Mouse (Mus musculus) WW6 (cell line): Measurements from ENCODE around the gene Cd8b1.

Experiments used
- DNase-seq: peaks from one replicate; pipeline ENCODE4 v3.0.0-alpha.2; 2013; ENCODE audit warnings: low read depth, low spot score

Cd8b1 gene

DNA sequence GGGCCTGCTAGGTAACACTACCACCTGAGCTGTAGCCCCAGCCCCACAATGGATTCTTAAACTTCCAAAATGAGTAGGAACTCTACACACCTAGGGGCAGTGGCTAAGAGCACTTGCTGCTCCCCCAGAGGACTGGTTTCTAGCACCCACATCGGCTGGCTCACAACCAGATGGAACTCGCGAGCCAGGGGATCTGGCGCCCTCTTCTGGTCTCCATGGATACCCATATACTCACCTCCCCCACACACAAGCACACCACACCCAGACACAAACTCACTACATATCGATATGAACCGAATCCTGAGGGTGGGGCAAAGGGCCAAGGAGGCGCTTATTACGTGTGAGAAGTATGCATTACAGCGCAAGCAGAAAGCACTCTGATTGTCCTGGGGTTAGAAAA lies 25.4 kb downstream of the Cd8b1 start:
- peak; percentile 7 for DNase-seq

DNA sequence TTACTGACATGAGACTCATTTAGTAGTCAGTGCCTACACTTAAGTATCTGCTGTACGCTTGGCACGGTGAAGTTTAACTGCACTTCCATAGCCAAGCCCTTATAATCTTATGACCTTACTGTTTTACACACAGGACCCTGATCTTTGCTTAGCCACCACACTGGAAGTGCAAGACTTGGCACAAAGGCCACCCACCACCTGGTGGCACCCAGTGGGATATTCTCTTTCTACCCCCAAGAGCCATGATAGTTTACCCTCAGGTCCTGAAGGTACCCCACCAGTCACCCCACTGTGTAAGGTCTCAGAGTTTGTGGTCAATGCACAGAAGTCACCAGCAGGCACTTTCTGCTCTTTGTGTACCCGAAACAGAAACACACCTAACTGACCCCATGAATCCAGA lies 28.6 kb downstream of the Cd8b1 start:
- no peak for DNase-seq

DNA sequence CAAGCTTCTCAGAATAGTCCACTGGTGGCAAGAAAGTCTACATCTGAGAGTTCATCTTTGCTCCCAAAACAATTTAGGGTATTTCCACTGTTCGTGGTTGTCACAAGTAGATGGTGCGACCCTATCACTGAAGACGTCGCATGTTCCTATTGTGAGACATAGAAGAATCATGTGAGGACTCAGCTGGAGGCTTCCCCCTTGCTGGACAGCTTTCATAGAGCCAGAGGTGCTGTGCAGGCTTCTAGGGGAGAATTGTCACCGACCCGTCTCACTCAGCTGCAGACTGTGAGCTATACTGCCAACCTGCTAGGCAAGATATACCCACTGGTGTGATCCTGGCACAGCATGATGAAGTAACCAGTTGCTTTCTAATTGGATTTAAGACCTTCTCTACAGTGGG lies 29.6 kb downstream of the Cd8b1 start:
- no peak for DNase-seq

DNA sequence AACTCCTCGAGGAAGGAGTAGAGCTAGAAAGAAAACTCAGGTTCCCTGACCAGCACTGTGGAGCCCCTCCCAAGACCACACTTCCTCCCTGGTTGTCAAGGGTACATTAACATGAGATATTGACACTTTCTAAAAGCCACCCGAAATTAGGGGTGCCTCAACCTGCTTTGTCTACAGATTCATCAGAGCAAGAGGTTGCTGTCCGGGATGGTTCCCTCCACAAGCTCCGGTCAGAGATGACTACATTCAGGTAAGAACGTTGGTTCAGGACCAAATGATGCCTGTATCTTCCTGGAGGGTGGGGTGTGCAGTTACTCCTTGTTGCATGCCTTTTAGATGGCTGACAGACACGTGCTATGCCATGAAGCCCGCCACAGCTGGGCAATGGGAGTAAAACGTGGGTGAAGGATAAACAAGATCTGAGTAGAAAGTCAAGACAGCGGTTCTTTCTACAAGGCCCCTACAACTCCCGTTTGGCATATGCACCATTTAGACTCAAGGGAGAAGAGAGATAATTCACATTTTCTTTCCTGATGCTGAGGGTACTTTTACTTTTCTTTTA lies 30.4 kb downstream of the Cd8b1 start:
- DNase-seq: no peak

- DNase-seq: no peak
Measured at GRCm38 (mm10) chr6:71353722-71354121, 31.1 kb downstream of the Cd8b1 start.

- DNase-seq: no peak
Measured at GRCm38 (mm10) chr6:71357493-71357892, 34.9 kb downstream of the Cd8b1 start.

DNA sequence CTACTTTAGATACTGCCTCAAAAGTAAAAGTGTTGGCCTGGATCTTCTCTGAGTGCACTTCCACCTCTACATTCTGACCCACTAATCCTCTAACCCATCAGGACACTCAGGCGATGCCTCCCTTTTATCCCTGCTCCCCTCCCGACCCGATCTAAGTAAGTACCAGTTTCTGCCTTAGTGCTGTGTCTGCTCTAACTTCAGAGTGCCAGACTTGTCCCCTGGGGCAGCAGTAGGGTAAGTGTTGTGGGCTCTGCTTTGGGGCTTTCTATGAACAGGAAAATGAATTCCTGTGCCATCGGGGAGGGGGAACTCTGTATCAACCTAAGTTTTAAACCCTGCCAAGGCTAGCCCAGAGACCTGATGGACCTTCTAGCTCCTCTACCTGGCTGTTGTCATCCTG lies 37.6 kb downstream of the Cd8b1 start:
- DNase-seq: no peak

- DNase-seq: no peak
Measured at GRCm38 (mm10) chr6:71360751-71361150, 38.2 kb downstream of the Cd8b1 start.

GRCm38 (mm10) chr6:71361156-71361670 lies 38.6 kb downstream of the Cd8b1 start:
- DNase-seq: no peak

DNA sequence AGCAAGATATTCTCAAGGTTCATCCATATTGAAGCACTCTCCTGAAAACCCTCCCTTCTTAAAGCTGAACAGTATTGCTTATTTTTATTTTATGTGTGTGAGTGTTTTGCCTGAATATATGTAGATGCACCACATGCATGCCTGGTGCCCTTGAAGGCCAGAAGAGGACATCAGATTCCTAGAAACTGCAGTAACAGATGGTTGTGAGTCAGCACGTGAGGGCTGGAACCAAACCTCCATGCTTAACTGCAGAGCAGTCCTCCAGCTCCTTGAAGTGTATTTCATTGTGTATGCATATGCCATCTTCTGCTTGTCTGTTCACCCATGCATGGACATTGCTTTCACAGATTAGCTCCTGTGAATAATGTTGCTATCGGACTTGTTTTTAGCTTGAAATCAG lies 41.4 kb downstream of the Cd8b1 start:
- no peak for DNase-seq

DNA sequence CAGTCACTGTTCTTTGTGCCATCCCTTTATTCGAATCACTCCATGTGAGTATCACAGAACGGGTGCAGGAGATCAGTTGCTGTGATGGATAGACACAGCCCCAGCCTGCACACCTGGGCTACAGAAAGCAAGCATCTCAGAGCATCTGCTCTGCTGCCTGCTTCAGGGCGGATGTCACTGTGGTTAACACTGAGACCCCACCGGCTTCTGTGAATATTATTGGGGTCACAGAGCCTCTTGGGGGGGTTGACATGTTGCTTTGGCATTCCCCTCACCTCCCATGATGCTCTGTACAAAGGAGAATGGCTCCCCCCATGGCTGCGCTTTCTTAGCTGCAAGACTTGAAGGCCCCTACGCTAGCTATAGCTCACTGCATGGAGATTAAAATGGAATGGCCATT lies 46.8 kb downstream of the Cd8b1 start:
- no peak for DNase-seq

- DNase-seq: no peak
Measured at GRCm38 (mm10) chr6:71371085-71371605, 48.6 kb downstream of the Cd8b1 start.

DNA sequence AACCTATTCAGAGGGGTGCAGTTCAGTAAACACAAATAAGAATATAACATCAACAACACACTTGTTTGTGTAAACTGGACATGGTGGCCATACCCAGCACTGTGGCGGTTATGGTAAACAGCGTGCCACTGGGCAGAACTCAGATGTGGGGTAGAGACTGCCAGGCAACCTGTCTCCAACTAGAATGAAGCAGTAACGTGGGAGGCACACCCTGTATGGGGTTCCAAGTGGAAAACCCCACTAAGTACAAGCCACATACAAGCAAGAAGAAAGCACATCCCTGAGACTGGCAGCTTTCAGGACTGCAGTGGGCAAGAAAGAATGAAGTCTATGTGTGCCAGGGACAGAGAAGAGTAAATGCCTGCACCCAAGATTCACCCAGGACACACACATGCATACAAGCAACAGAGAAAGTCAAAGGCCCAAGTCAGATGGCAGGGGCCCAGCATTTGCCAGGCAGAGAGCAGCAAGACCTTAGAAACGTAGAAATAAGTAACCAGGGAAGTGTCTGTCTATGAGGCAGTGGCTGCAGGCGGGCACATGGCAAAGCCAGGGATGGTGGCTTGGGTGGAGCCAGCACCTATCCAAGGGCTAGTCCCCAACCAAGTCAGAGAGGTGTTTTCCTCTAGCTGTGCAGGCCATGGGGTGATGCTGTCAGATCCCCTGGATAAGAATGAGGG lies 49.6 kb downstream of the Cd8b1 start:
- DNase-seq: no peak

- no peak for DNase-seq
Measured at GRCm38 (mm10) chr6:71373249-71373775, 50.7 kb downstream of the Cd8b1 start, which contains the start of gene Cd8a. Cd8a (plus strand) TSS chr6:71373427.

- DNase-seq: no peak
Measured at GRCm38 (mm10) chr6:71374311-71374829, 51.8 kb downstream of the Cd8b1 start.

DNA sequence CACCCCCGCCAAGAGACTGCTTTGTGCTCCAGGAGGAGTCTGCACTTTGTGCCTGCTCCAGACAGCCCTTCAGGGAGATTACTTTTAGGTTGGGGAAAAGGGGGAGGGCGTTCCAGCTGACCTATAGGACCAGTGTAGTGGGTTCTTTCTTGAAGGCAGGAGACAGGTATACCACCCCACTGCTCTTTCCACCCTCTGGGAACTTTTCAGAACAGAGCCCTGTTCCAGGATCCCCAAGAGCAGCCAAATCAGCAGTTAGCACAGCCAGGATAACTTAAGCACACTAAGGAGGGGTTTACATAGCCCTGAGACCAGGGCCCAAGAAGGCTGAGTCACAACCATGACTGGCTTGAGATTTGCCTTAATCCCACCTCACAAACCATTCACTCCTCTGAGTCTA lies 52.3 kb downstream of the Cd8b1 start:
- DNase-seq: no peak

DNA sequence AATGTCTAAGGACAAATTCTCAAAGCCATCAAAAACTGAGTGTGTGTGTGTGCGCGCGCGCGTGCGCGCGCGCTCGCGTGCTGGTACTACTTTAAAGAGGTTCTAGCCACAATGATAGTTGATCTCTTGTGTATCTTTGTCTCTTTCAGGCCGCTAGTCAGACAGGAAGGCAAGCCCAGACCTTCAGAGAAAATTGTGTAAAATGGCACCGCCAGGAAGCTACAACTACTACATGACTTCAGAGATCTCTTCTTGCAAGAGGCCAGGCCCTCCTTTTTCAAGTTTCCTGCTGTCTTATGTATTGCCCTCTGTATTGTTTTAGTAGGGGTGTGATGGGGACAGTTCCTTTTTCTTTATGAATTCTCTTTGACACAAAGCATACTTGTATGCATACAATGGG lies 54.1 kb downstream of the Cd8b1 start:
- DNase-seq: no peak

DNA sequence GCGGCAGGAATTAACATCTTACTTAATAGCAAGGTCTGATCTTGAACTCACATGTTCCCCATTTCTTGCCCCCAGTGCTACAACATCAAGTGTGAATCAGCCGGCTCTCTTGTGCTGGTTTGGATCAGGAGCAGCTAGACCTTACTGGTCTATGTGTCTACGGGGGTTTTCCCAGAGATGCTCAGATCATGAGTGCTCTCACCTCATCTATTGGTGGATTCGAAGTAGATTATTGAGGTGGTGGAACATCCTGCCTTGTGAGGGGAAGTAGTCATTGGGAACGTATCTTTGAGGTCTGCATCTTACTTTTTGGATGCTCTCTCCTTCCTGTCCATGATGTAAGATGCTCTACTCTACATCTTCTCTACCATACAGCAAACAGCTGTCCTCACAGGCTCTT lies 59.1 kb downstream of the Cd8b1 start:
- DNase-seq: no peak
